Mouse (Mus musculus): ENCODE measurements around the gene Ugt1a6b.
"Not testable (repeated sequence)": the region's sequence is repeated elsewhere in the genome, so short reads cannot be mapped to it uniquely, and the experiment has no call there.

DNA sequence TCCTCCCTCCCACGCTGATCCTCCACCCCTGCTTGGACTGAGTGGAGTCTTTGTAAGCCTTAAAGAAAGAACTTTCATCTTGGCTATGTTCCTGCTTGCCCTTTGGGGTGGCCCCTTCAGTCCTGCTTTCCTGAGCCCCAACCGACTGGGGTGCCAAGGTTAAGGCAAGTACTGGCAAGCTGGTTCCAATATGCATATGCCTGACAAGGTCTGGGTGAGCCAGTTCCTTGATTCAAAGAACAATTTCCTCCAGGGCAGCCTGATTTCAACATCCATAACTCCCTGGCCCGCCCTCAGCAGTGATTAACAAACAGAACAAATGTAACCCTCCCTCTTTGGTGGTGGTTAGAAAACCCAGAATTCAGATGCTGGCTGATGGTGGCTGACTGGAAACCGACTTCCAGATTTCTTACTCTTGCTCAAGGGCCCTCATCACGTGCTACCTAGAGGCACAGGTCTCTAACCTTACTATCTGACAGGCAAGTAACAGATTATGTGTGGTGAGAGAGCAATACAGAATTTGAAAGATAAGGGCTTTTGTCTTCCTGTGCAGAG is 31.5 kb downstream of the Ugt1a6b start, which contains the start of gene Ugt1a6a:
- TF ChIP-seq CTCF, POLR2A (IDR thresholded peaks at IDR 0.05; ENCODE audit: extremely low read depth, insufficient read depth, low read length): not testable (repeated sequence)

All from cortical plate, adult 2 months (tissue).